In the genomic region with DNA sequence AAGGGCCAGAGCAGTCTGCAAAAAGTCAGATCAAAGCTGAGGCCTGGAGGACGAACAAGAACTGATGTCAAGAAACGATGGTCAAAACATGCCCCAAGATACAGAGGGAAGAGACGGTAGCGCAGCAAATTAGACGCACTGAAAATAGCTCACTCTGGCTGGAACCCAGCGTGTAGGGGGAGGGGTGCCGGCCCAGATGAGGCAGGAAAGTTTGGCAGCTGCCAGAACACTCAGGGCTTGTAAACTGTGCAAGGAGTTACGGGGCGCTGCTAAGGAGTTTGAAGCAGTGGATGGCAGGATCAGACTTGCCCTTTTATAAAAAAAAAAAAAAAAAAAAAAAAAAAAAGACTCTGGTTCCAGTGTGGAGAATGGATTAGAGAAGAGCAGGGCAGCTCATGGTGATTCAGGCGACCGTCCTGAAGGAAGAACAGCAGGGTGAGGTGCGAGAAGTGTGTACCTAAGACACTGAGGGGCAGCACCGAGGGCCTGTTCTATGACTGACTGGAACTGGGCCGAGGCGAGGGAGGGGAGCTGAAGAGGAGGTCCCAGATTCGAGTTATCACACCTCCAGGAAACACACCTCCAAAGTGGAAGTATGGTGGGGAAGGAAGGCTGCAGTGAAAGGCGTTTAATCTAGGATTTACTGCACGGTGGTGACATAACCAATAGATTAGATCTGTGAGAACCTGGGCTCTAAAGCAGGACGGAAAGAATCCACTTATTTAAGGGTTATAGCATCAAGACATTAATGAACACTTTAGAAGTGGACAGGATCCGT, we compare ENCODE assay signal across 11 mouse cellular contexts. TPM values are rescaled to one million over a fixed set of nuclear protein-coding genes. Genes with fewer than 3 reads are reported as not detected.
DNase-seq lines count a peak whose midpoint lies in the region; ATAC-seq and TF ChIP-seq lines count a peak whose summit lies in the region.
"Had no signal": no experiment of that assay in that cellular context is flagged by ENCODE, and none has a peak within 500 bp of the region (broad histone marks: within the 10 kb centered on the region; RNA-seq: fewer than 3 reads in every experiment).

No protein-coding gene starts in this region.

- no peak for TF ChIP-seq EP300 in MEL (IDR thresholded peaks at IDR 0.05; ENCODE audit: low read depth in 1 of 2, low read length in 2 of 2)
- no peak for TF ChIP-seq EP300 in heart, adult 2 months (IDR thresholded peaks at IDR 0.05; ENCODE audit: insufficient read depth, low read depth, low read length)

- no peaks in the 10 kb centered on the region for H3K27me3 ChIP-seq in MEL (ENCODE audit: control insufficient read depth in 1 of 2, insufficient read depth in 2 of 2, low read length in 2 of 2)
- no peaks in the 10 kb centered on the region for H3K27me3 ChIP-seq in heart, adult 2 months (ENCODE audit: control insufficient read depth, insufficient read depth, low read length)
- no peaks in the 10 kb centered on the region for H3K27me3 ChIP-seq in limb, embryonic 15.5 days
- H3K27me3 ChIP-seq in kidney, embryonic 16.5 days (ENCODE audit: insufficient read depth, low read length) = no peaks in the 10 kb centered on the region
- H3K27me3 ChIP-seq: embryonic facial prominence, embryonic 12.5 days had no signal

- H3K79me2 ChIP-seq in MEL (ENCODE audit: control insufficient read depth, insufficient read depth, low read length, poor library complexity) = no peaks in the 10 kb centered on the region
- H3K79me2 ChIP-seq in heart, adult 2 months (replicated peaks; ENCODE audit: control insufficient read depth, insufficient read depth, low read length) = no peaks in the 10 kb centered on the region

- H3K4me3 ChIP-seq in MEL (ENCODE audit: control insufficient read depth in 1 of 2, insufficient read depth in 1 of 2, low read depth in 2 of 2, low read length in 2 of 2) = no peak overlapping the region
- H3K4me3 ChIP-seq in heart, adult 2 months = no peak overlapping the region
- H3K4me3 ChIP-seq in limb, embryonic 15.5 days = no peak overlapping the region
- H3K4me3 ChIP-seq in kidney, embryonic 16.5 days (ENCODE audit: low read length) = no peak overlapping the region
- H3K4me3 ChIP-seq: embryonic facial prominence, embryonic 12.5 days had no signal

- H3K27ac ChIP-seq in MEL (ENCODE audit: control insufficient read depth, low read depth, low read length) = no peak overlapping the region
- no peak overlapping the region for H3K27ac ChIP-seq in heart, adult 2 months
- H3K27ac ChIP-seq in limb, embryonic 15.5 days = peak overlapping the region; percentile 63
- no peak overlapping the region for H3K27ac ChIP-seq in kidney, embryonic 16.5 days (ENCODE audit: low read length)
- H3K27ac ChIP-seq: embryonic facial prominence, embryonic 12.5 days; macrophage had no signal

- H3K9me3 ChIP-seq in MEL (replicated peaks; ENCODE audit: insufficient read depth, low read length) = no peaks in the 10 kb centered on the region
- no peaks in the 10 kb centered on the region for H3K9me3 ChIP-seq in limb, embryonic 15.5 days
- no peaks in the 10 kb centered on the region for H3K9me3 ChIP-seq in kidney, embryonic 16.5 days (ENCODE audit: low read length)
- H3K9me3 ChIP-seq: embryonic facial prominence, embryonic 12.5 days had no signal

- peak overlapping the region; percentile 12; the same call in 1 of the 2 replicates for H3K4me2 ChIP-seq in limb, embryonic 15.5 days
- no peak overlapping the region for H3K4me2 ChIP-seq in kidney, embryonic 16.5 days (replicated peaks; ENCODE audit: low read depth, low read length)
- H3K4me2 ChIP-seq: embryonic facial prominence, embryonic 12.5 days had no signal

- TF ChIP-seq POLR2A in MEL (IDR thresholded peaks at IDR 0.05; ENCODE audit: control insufficient read depth in 1 of 2, insufficient read depth in 1 of 2, low read depth in 1 of 2, low read length in 2 of 2, poor library complexity in 1 of 2) = no peak
- no peak for TF ChIP-seq POLR2A in heart, adult 2 months (IDR thresholded peaks at IDR 0.05; ENCODE audit: insufficient read depth, low read depth, low read length)

- WGBS in heart, adult 2 months = 52% methylated on average over 20 of the region's 20 CpGs
- WGBS in limb, embryonic 15.5 days = 23% methylated on average over 20 of the region's 20 CpGs
- WGBS in kidney, embryonic 16.5 days = 70% methylated on average over 20 of the region's 20 CpGs

- H3K36me3 ChIP-seq in MEL (ENCODE audit: control insufficient read depth in 1 of 2, insufficient read depth in 2 of 2, low read length in 2 of 2) = no peaks in the 10 kb centered on the region; a peak in 2 of 4 replicates
- H3K36me3 ChIP-seq in heart, adult 2 months (ENCODE audit: control insufficient read depth, insufficient read depth, low read length) = no peaks in the 10 kb centered on the region
- H3K36me3 ChIP-seq in limb, embryonic 15.5 days = no peaks in the 10 kb centered on the region; the same call in 1 of the 2 replicates
- H3K36me3 ChIP-seq in kidney, embryonic 16.5 days (ENCODE audit: insufficient read depth, low read length) = peaks cover 3% of the 10 kb centered on the region; the same call in 1 of the 2 replicates
- H3K36me3 ChIP-seq: embryonic facial prominence, embryonic 12.5 days had no signal

- no peak overlapping the region for H3K9ac ChIP-seq in MEL (ENCODE audit: control insufficient read depth, low read depth, low read length, poor library complexity, severe bottlenecking)
- H3K9ac ChIP-seq in heart, adult 2 months (ENCODE audit: low read depth, low read length) = no peak overlapping the region
- no peak overlapping the region for H3K9ac ChIP-seq in limb, embryonic 15.5 days
- H3K9ac ChIP-seq in kidney, embryonic 16.5 days (replicated peaks; ENCODE audit: low read length) = no peak overlapping the region
- H3K9ac ChIP-seq: embryonic facial prominence, embryonic 12.5 days had no signal

- TF ChIP-seq RAD21 in MEL (IDR thresholded peaks at IDR 0.05; ENCODE audit: low read depth, low read length) = no peak

- H3K4me1 ChIP-seq in MEL (ENCODE audit: control insufficient read depth in 1 of 2, insufficient read depth in 2 of 2, low read length in 2 of 2) = no peaks in the 10 kb centered on the region
- H3K4me1 ChIP-seq in heart, adult 2 months (ENCODE audit: control insufficient read depth, insufficient read depth, low read length) = peaks cover 1% of the 10 kb centered on the region; the same call in 1 of the 2 replicates
- peaks cover 17% of the 10 kb centered on the region for H3K4me1 ChIP-seq in limb, embryonic 15.5 days
- no peaks in the 10 kb centered on the region for H3K4me1 ChIP-seq in kidney, embryonic 16.5 days (ENCODE audit: insufficient read depth, low read length)
- H3K4me1 ChIP-seq: embryonic facial prominence, embryonic 12.5 days had no signal

- ATAC-seq in limb, embryonic 15.5 days (ENCODE audit: insufficient number of reproducible peaks, low FRiP score, low TSS enrichment, low read depth) = peak; percentile 83
- no peak for ATAC-seq in kidney, embryonic 16.5 days (ENCODE audit: low FRiP score, low TSS enrichment)
- ATAC-seq: intestine, postnatal 0 days had no signal

- peak; percentile 36 for DNase-seq in adrenal gland, adult 2 months
- no peak for DNase-seq in adrenal gland, adult 18-20 months (ENCODE audit: low spot score in 2 of 2)
- DNase-seq in MEL (ENCODE audit: low read depth, low spot score) = no peak
- peak; percentile 77 to 79 for DNase-seq in heart, adult 2 months
- no peak for DNase-seq in embryo, embryonic 10 days (ENCODE audit: low spot score)
- DNase-seq in yolk sac, embryonic 10.5 days (ENCODE audit: low spot score) = no peak

- TF ChIP-seq CTCF in MEL (IDR thresholded peaks at IDR 0.05 in 2 of 3, conservative IDR thresholded peaks at IDR 0.05 in 1 of 3; ENCODE audit: control insufficient read depth in 1 of 3, insufficient read depth in 1 of 3, low read depth in 2 of 3, low read length in 3 of 3, poor library complexity in 1 of 3, severe bottlenecking in 1 of 3) = no peak
- TF ChIP-seq CTCF in heart, adult 2 months (IDR thresholded peaks at IDR 0.05) = no peak

- intact Hi-C loops in heart, adult 2 months (cut with DNase I) = no loop called here

TF ChIP-seq in MEL, 35 proteins besides CTCF, POLR2A, EP300 and RAD21:
- TF ChIP-seq CHD2 (IDR thresholded peaks at IDR 0.05; ENCODE audit: low read length) = no peak
- peak; percentile 35; the same call in 1 of the 2 replicates for TF ChIP-seq ZNF384 (IDR thresholded peaks at IDR 0.05; ENCODE audit: low read depth, low read length)

RNA-seq across cellular contexts. Expression of a gene that starts 52.9 kb away (rescaled TPM):
- total RNA-seq in adrenal gland, adult 2 months (2021) = 100 to 1,000 TPM; 101 to 180 TPM
- 46.7 and 86.7 TPM in 2 replicates for polyA plus RNA-seq in adrenal gland, adult 2 months (2012; rRNA removed)
- 100 to 1,000 TPM; 154 to 197 TPM for total RNA-seq in adrenal gland, adult 18-20 months (2021)
- 37.9 and 43.4 TPM in 2 replicates for total RNA-seq in MEL (2012; rRNA removed)
- polyA plus RNA-seq in MEL (2012; ENCODE audit: insufficient read depth in 1 of 2, insufficient read length in 2 of 2, low read depth in 1 of 2, low replicate concordance in 2 of 2, missing spikeins in 1 of 2) = 10 to 100 TPM in 1 of 2 experiments, not detected in 1; 40.2 TPM
- 10 to 100 TPM; 26.9 to 28.7 TPM for total RNA-seq in heart, adult 2 months (2021)
- polyA plus RNA-seq in heart, adult 2 months (2012; rRNA removed) = 14.0 and 16.5 TPM in 2 replicates
- 47.8 and 49.7 TPM in 2 replicates for polyA plus RNA-seq in limb, embryonic 15.5 days (2015; fragmentation: Nextera tagmentation; extraction: Ambion mirVana)
- polyA plus RNA-seq in kidney, embryonic 16.5 days (2015; fragmentation: Nextera tagmentation; extraction: Ambion mirVana) = 47.5 and 54.2 TPM in 2 replicates

Comparison
In these comparisons a context has a peak if more than half of its experiments do, and no peak if none do; other contexts are left out.
1. DNase-seq: peak in adrenal gland, adult 2 months (single experiment) and heart, adult 2 months (2 of 2); none in adrenal gland, adult 18-20 months (0 of 2), MEL (single experiment), embryo, embryonic 10 days (single experiment) and yolk sac, embryonic 10.5 days (single experiment).